Mouse (Mus musculus) liver, embryonic 14 days (tissue): ENCODE results near the gene Plscr3. TPM values are rescaled to one million over a fixed set of nuclear protein-coding genes. Genes with fewer than 3 reads are reported as not detected.

Experiments used
- polyA plus RNA-seq: library from polyadenylated mRNA; depleted of rRNA; stranded (reverse); fragments of >200 nt; gene quantifications from 2 replicates; pipeline ENCODE4 v1.2.3, GENCODE M21; 2012; rRNA removed

Gene Plscr3
- polyA plus RNA-seq: 16.2 and 19.8 TPM in 2 replicates

GRCm38 (mm10) chr11:69846198-69846680 is at the start of gene Plscr3:
Gene Plscr3, plus strand, starts transcription at chr11:69846376.

GRCm38 (mm10) chr11:69801379-69801977 is 44.7 kb upstream of the Plscr3 start, which contains the start of gene Fgf11:
Gene Fgf11, minus strand, starts transcription at chr11:69801857.

GRCm38 (mm10) chr11:69804972-69805909 is 40.9 kb upstream of the Plscr3 start, which contains the start of gene Tmem102:
Gene Tmem102, minus strand, starts transcription at chr11:69805624.

GRCm38 (mm10) chr11:69815155-69815554 is 31.0 kb upstream of the Plscr3 start, which contains the start of gene Gm39566:
Gene Gm39566, minus strand, starts transcription at chr11:69815298.

GRCm38 (mm10) chr11:69818365-69818764 is 27.8 kb upstream of the Plscr3 start, which contains the start of gene Spem2:
Gene Spem2, minus strand, starts transcription at chr11:69818465.

GRCm38 (mm10) chr11:69822080-69822479 is 24.1 kb upstream of the Plscr3 start, which contains the start of gene Spem1:
Gene Spem1, minus strand, starts transcription at chr11:69822180.

GRCm38 (mm10) chr11:69837604-69837951 is 8.6 kb upstream of the Plscr3 start, which contains the start of gene Nlgn2:
Gene Nlgn2, minus strand, starts transcription at chr11:69837784.

GRCm38 (mm10) chr11:69837952-69838713 is 8.0 kb upstream of the Plscr3 start, which contains the start of gene Tmem256:
Gene Tmem256, plus strand, starts transcription at chr11:69838514.

GRCm38 (mm10) chr11:69858113-69858998 is 12.2 kb downstream of the Plscr3 start, which contains the start of gene Tnk1:
Gene Tnk1, minus strand, starts transcription at chr11:69858730.

GRCm38 (mm10) chr11:69877878-69878277 is 31.7 kb downstream of the Plscr3 start, which contains the start of gene Tmem95:
Gene Tmem95, minus strand, starts transcription at chr11:69878018.

GRCm38 (mm10) chr11:69880853-69881603 is 34.9 kb downstream of the Plscr3 start, which contains the start of gene Kctd11:
Gene Kctd11, minus strand, starts transcription at chr11:69881406.

GRCm38 (mm10) chr11:69895291-69895690 is 49.1 kb downstream of the Plscr3 start, which contains the start of gene Acap1:
Gene Acap1, minus strand, starts transcription at chr11:69895539.

GRCm38 (mm10) chr11:69900471-69901405 is 54.6 kb downstream of the Plscr3 start, which contains the start of the genes 2810408A11Rik and Neurl4:
Gene 2810408A11Rik, minus strand, starts transcription at chr11:69900987.
Gene Neurl4, plus strand, starts transcription at chr11:69901072.

Other genes with a start within 250 kb of the Plscr3 start
- 17.8 and 21.7 TPM in 2 replicates for gene Atp1b2, start 240.4 kb upstream of the Plscr3 start, polyA plus RNA-seq
- gene Shbg, start 228.5 kb upstream of the Plscr3 start, polyA plus RNA-seq: 19.1 and 24.0 TPM in 2 replicates
- gene Sat2, start 224.4 kb upstream of the Plscr3 start, polyA plus RNA-seq: 5.7 and 7.0 TPM in 2 replicates
- 21.3 and 22.6 TPM in 2 replicates for gene Fxr2, start 213.4 kb upstream of the Plscr3 start, polyA plus RNA-seq
- gene Sox15, start 191.1 kb upstream of the Plscr3 start, polyA plus RNA-seq: 0.02 and 0.09 TPM in 2 replicates
- 34.7 and 42.4 TPM in 2 replicates for gene Mpdu1, start 183.7 kb upstream of the Plscr3 start, polyA plus RNA-seq
- gene Cd68, start 180.2 kb upstream of the Plscr3 start, polyA plus RNA-seq: 7.8 and 10.5 TPM in 2 replicates
- 445 and 498 TPM in 2 replicates for gene Eif4a1, start 174.0 kb upstream of the Plscr3 start, polyA plus RNA-seq
- 46.2 and 57.7 TPM in 2 replicates for gene Senp3, start 164.3 kb upstream of the Plscr3 start, polyA plus RNA-seq
- 0.29 and 0.31 TPM in 2 replicates for gene Tnfsf13, start 160.6 kb upstream of the Plscr3 start, polyA plus RNA-seq
- 3.4 and 3.8 TPM in 2 replicates for gene Tnfsf12, start 150.5 kb upstream of the Plscr3 start, polyA plus RNA-seq
- 0.77 and 0.86 TPM in 2 replicates for gene Tnfsfm13, start 150.3 kb upstream of the Plscr3 start, polyA plus RNA-seq
- 12.7 and 15.6 TPM in 2 replicates for gene Polr2a, start 87.7 kb upstream of the Plscr3 start, polyA plus RNA-seq
- 0.03 TPM in 1 of 2 replicates, not detected in the other for gene Slc35g3, start 84.4 kb upstream of the Plscr3 start, polyA plus RNA-seq
- gene Zbtb4, start 80.5 kb upstream of the Plscr3 start, polyA plus RNA-seq: 1.2 and 1.5 TPM in 2 replicates
- 0.69 and 1.5 TPM in 2 replicates for gene Chrnb1, start 50.4 kb upstream of the Plscr3 start, polyA plus RNA-seq
- gene Fgf11, start 44.5 kb upstream of the Plscr3 start, polyA plus RNA-seq: 0.40 and 0.51 TPM in 2 replicates
- 0.24 and 0.25 TPM in 2 replicates for gene Tmem102, start 40.8 kb upstream of the Plscr3 start, polyA plus RNA-seq
- gene Gm39566, start 31.1 kb upstream of the Plscr3 start, polyA plus RNA-seq: not detected in 2 replicates
- gene Spem2, start 27.9 kb upstream of the Plscr3 start, polyA plus RNA-seq: not detected in 2 replicates
- not detected in 2 replicates for gene Spem1, start 24.2 kb upstream of the Plscr3 start, polyA plus RNA-seq
- gene Nlgn2, start 8.6 kb upstream of the Plscr3 start, polyA plus RNA-seq: 2.1 and 2.2 TPM in 2 replicates
- gene Tmem256, start 7.9 kb upstream of the Plscr3 start, polyA plus RNA-seq: 155 and 183 TPM in 2 replicates
- 1.2 and 1.3 TPM in 2 replicates for gene Tnk1, start 12.4 kb downstream of the Plscr3 start, polyA plus RNA-seq
- gene Tmem95, start 31.6 kb downstream of the Plscr3 start, polyA plus RNA-seq: not detected in 2 replicates
- 0.76 and 0.89 TPM in 2 replicates for gene Kctd11, start 35.0 kb downstream of the Plscr3 start, polyA plus RNA-seq
- gene Acap1, start 49.2 kb downstream of the Plscr3 start, polyA plus RNA-seq: 2.7 and 3.3 TPM in 2 replicates
- gene 2810408A11Rik, start 54.6 kb downstream of the Plscr3 start, polyA plus RNA-seq: 0.40 and 0.53 TPM in 2 replicates
- gene Neurl4, start 54.7 kb downstream of the Plscr3 start, polyA plus RNA-seq: 16.6 and 20.3 TPM in 2 replicates
- gene Gps2, start 67.5 kb downstream of the Plscr3 start, polyA plus RNA-seq: 75.3 and 87.1 TPM in 2 replicates
- 866 and 1,005 TPM in 2 replicates for gene Eif5a, start 75.6 kb downstream of the Plscr3 start, polyA plus RNA-seq
- 0.15 and 0.21 TPM in 2 replicates for gene Ybx2, start 89.4 kb downstream of the Plscr3 start, polyA plus RNA-seq
- gene Slc2a4, start 101.8 kb downstream of the Plscr3 start, polyA plus RNA-seq: 13.7 and 15.5 TPM in 2 replicates
- 1.4 and 2.3 TPM in 2 replicates for gene Cldn7, start 118.4 kb downstream of the Plscr3 start, polyA plus RNA-seq
- gene Ctdnep1, start 134.8 kb downstream of the Plscr3 start, polyA plus RNA-seq: 30.6 and 33.9 TPM in 2 replicates
- 41.7 and 49.0 TPM in 2 replicates for gene Elp5, start 136.1 kb downstream of the Plscr3 start, polyA plus RNA-seq
- 131 and 138 TPM in 2 replicates for gene Gabarap, start 144.8 kb downstream of the Plscr3 start, polyA plus RNA-seq
- gene Phf23, start 149.4 kb downstream of the Plscr3 start, polyA plus RNA-seq: 16.3 and 17.2 TPM in 2 replicates
- gene Dvl2, start 154.2 kb downstream of the Plscr3 start, polyA plus RNA-seq: 3.2 and 4.6 TPM in 2 replicates
- 38.0 and 43.1 TPM in 2 replicates for gene Acadvl, start 169.0 kb downstream of the Plscr3 start, polyA plus RNA-seq
- 2.0 TPM in 2 replicates for gene Dlg4, start 170.6 kb downstream of the Plscr3 start, polyA plus RNA-seq
- 1.9 and 2.0 TPM in 2 replicates for gene Asgr1, start 207.7 kb downstream of the Plscr3 start, polyA plus RNA-seq
- gene Asgr2, start 246.3 kb downstream of the Plscr3 start, polyA plus RNA-seq: 9.6 and 12.5 TPM in 2 replicates